Mouse (Mus musculus): ENCODE data around the gene Tenm2. TPM values are rescaled to one million over a fixed set of nuclear protein-coding genes. Genes with fewer than 3 reads are reported as not detected.

Gene Tenm2
- polyA plus RNA-seq, 1 experiment from 2014 or later = 0.16 TPM

DNA sequence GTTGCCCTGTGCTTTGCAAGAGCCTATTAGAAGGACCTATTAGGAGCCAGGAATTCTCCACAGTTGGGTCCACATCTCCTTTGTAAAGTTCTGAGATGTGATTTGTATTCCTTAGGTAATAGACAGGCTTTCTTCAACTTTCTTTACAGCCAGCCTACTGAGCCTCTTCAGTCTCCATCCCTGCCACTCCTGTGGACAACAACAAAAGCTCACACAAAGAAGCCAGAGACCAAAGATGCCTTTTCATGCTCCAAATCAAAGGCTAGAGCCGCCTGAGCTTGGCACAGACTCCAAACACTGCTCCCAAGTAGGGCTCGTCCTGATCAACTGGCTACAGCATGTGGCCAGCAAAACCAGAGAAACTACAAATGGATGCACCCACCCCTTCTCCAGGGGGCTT lies 333.5 kb downstream of the Tenm2 start:
- H3K27me3 ChIP-seq (replicated peaks; ENCODE audit: insufficient read depth, low read length) = no peaks in the 10 kb centered on the region
- no peaks in the 10 kb centered on the region for H3K4me1 ChIP-seq (ENCODE audit: insufficient read depth, low read depth, low read length)
- ATAC-seq = no peak
- WGBS = 45% methylated on average over 2 of the region's 2 CpGs
- no peaks in the 10 kb centered on the region for H3K36me3 ChIP-seq (ENCODE audit: insufficient read depth, low read length)
- TF ChIP-seq EP300 (IDR thresholded peaks at IDR 0.05) (no peak), CTCF (IDR thresholded peaks at IDR 0.05) (no peak)
- H3K9me3 ChIP-seq (ENCODE audit: low read length) = no peaks in the 10 kb centered on the region
- H3K4me2 ChIP-seq (replicated peaks; ENCODE audit: low read depth, low read length) = no peak overlapping the region
- DNase-seq (ENCODE audit: low spot score) = no peak
- no peak overlapping the region for H3K9ac ChIP-seq (replicated peaks; ENCODE audit: low read depth)
- no peak overlapping the region for H3K4me3 ChIP-seq (ENCODE audit: low read depth, low read length)
- no peak overlapping the region for H3K27ac ChIP-seq (ENCODE audit: low read length)

DNA sequence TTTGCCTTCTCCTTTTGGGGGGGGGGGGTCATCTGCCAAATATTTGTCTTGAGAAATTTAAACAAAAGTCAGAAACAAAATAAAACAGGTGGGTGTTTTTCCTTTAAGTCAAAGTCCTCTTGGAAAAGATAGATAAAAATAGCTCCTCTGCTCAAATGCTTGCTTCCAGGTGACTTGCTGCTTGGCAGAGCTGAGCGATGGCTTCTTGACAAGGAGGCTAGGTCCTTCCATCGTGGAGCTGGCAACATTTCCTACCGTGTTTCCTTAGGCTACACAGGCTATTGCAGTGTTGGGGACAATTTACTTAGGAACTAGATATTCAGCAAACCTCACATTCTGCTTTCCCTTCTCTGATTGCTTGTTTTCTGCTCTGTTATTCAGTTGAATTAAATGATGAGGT lies 342.7 kb downstream of the Tenm2 start:
- Histone ChIP-seq H3K9me3 (ENCODE audit: low read length) (no peaks in the 10 kb centered on the region), H3K36me3 (ENCODE audit: insufficient read depth, low read length) (no peaks in the 10 kb centered on the region), H3K27me3 (replicated peaks; ENCODE audit: insufficient read depth, low read length) (no peaks in the 10 kb centered on the region), H3K4me3 (ENCODE audit: low read depth, low read length) (no peak overlapping the region), H3K4me2 (replicated peaks; ENCODE audit: low read depth, low read length) (no peak overlapping the region), H3K9ac (replicated peaks; ENCODE audit: low read depth) (no peak overlapping the region), H3K27ac (ENCODE audit: low read length) (no peak overlapping the region), H3K4me1 (ENCODE audit: insufficient read depth, low read depth, low read length) (no peaks in the 10 kb centered on the region)
- 50% methylated on average over 3 of the region's 3 CpGs for WGBS
- no peak for ATAC-seq
- TF ChIP-seq EP300 (IDR thresholded peaks at IDR 0.05) (no peak), CTCF (IDR thresholded peaks at IDR 0.05) (no peak)
- no peak for DNase-seq (ENCODE audit: low spot score)

DNA sequence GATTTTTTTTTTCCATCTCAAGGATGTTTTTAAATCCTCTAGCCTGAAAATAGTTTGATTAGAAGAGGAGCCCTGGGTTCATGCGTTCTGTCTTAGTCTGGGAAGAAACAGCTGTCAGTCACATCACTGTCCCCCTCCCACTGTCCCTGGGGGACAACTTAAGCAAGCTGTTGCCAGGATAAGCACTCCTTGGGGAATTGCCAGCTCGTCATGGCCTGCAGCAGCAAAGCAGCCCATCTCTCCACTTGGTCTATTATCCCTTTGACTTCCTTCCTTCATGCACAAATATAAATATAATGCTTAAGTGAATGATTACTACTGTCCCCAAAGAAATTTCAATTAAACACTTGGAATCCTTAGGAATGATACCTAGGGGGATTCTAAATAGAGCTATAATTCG lies 344.7 kb downstream of the Tenm2 start:
- Histone ChIP-seq H3K27me3 (replicated peaks; ENCODE audit: insufficient read depth, low read length) (no peaks in the 10 kb centered on the region), H3K27ac (ENCODE audit: low read length) (no peak overlapping the region), H3K4me1 (ENCODE audit: insufficient read depth, low read depth, low read length) (no peaks in the 10 kb centered on the region), H3K4me2 (replicated peaks; ENCODE audit: low read depth, low read length) (no peak overlapping the region), H3K36me3 (ENCODE audit: insufficient read depth, low read length) (no peaks in the 10 kb centered on the region), H3K9ac (replicated peaks; ENCODE audit: low read depth) (no peak overlapping the region), H3K9me3 (ENCODE audit: low read length) (no peaks in the 10 kb centered on the region), H3K4me3 (ENCODE audit: low read depth, low read length) (no peak overlapping the region)
- no peak for ATAC-seq
- 29% methylated on average over 3 of the region's 3 CpGs for WGBS
- DNase-seq (ENCODE audit: low spot score) = no peak
- TF ChIP-seq EP300 (IDR thresholded peaks at IDR 0.05) (no peak), CTCF (IDR thresholded peaks at IDR 0.05) (no peak)

DNA sequence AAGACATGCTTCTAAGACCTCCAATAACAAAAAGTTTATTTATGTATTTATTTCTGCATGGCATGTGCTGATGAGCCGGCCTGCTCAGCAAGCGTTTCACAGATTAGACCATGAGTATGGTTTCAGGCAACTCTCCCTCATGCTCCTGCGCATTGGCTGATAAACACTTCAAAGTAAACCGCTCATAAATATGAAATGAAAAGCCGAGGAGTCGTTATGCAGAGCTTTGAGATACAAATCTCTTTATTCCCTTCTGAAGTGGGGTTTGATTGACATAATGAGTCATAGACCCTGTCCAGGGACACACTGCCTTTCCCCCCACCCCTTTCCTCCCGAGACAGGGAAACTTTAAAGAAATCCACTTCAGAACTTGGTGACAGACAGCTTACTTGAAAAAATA lies 348.3 kb downstream of the Tenm2 start:
- ATAC-seq = no peak
- Histone ChIP-seq H3K36me3 (ENCODE audit: insufficient read depth, low read length) (no peaks in the 10 kb centered on the region), H3K4me3 (ENCODE audit: low read depth, low read length) (no peak overlapping the region), H3K9ac (replicated peaks; ENCODE audit: low read depth) (no peak overlapping the region), H3K27ac (ENCODE audit: low read length) (no peak overlapping the region), H3K4me2 (replicated peaks; ENCODE audit: low read depth, low read length) (no peak overlapping the region), H3K27me3 (replicated peaks; ENCODE audit: insufficient read depth, low read length) (no peaks in the 10 kb centered on the region), H3K4me1 (ENCODE audit: insufficient read depth, low read depth, low read length) (no peaks in the 10 kb centered on the region), H3K9me3 (ENCODE audit: low read length) (no peaks in the 10 kb centered on the region)
- TF ChIP-seq CTCF (IDR thresholded peaks at IDR 0.05) (no peak), EP300 (IDR thresholded peaks at IDR 0.05) (no peak)
- WGBS = 39% methylated on average over 7 of the region's 7 CpGs
- no peak for DNase-seq (ENCODE audit: low spot score)

DNA sequence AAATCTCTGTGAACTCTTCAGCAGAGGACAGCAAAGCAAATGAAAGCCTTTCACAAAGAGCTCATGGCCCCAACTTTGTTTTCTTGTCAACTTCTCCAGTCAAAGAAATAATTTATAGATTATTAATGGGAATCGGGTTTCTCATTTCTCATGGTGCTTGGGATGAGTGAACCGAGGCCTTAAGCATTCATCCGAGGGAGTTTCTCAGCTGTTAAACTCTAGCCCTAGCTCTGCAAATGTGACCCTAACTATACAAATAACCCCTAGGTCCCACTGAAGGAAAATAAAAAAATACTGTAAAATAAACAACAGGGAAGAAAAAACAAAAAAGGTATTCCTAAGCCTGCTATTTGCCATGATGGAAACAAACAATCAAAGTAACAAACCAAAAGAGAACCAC lies 349.6 kb downstream of the Tenm2 start:
- Histone ChIP-seq H3K4me3 (ENCODE audit: low read depth, low read length) (no peak overlapping the region), H3K27ac (ENCODE audit: low read length) (no peak overlapping the region), H3K9me3 (ENCODE audit: low read length) (no peaks in the 10 kb centered on the region), H3K9ac (replicated peaks; ENCODE audit: low read depth) (no peak overlapping the region), H3K27me3 (replicated peaks; ENCODE audit: insufficient read depth, low read length) (no peaks in the 10 kb centered on the region), H3K4me2 (replicated peaks; ENCODE audit: low read depth, low read length) (no peak overlapping the region), H3K4me1 (ENCODE audit: insufficient read depth, low read depth, low read length) (no peaks in the 10 kb centered on the region), H3K36me3 (ENCODE audit: insufficient read depth, low read length) (no peaks in the 10 kb centered on the region)
- TF ChIP-seq CTCF (IDR thresholded peaks at IDR 0.05) (no peak), EP300 (IDR thresholded peaks at IDR 0.05) (no peak)
- no peak for ATAC-seq
- 67% methylated on average over 3 of the region's 3 CpGs for WGBS
- no peak for DNase-seq (ENCODE audit: low spot score)

DNA sequence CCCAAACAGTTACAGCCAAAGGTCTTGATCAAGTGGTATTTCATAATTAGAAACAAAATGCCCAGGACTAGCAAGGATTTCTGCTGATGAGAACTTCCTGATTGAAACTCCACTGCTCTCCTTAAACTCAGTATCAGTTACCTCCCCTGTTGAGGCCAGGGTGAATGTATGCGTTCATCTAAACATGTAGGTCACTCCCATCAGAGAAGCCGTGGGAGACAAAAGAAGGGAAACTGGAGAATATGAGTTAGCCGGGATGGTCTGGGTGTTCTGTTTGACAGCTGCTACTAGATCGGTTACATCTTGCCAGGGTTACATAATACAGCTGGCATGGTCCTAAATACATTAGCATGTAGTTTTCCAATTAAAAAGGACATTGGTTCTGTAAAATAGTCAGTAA lies 362.8 kb downstream of the Tenm2 start:
- Histone ChIP-seq H3K9ac (replicated peaks; ENCODE audit: low read depth) (no peak overlapping the region), H3K36me3 (ENCODE audit: insufficient read depth, low read length) (no peaks in the 10 kb centered on the region), H3K27ac (ENCODE audit: low read length) (no peak overlapping the region), H3K4me3 (ENCODE audit: low read depth, low read length) (no peak overlapping the region), H3K4me2 (replicated peaks; ENCODE audit: low read depth, low read length) (no peak overlapping the region), H3K4me1 (ENCODE audit: insufficient read depth, low read depth, low read length) (no peaks in the 10 kb centered on the region), H3K9me3 (ENCODE audit: low read length) (no peaks in the 10 kb centered on the region), H3K27me3 (replicated peaks; ENCODE audit: insufficient read depth, low read length) (no peaks in the 10 kb centered on the region)
- WGBS = 36% methylated on average over 4 of the region's 4 CpGs
- TF ChIP-seq EP300 (IDR thresholded peaks at IDR 0.05) (no peak), CTCF (IDR thresholded peaks at IDR 0.05) (no peak)
- no peak for ATAC-seq
- DNase-seq (ENCODE audit: low spot score) = no peak

DNA sequence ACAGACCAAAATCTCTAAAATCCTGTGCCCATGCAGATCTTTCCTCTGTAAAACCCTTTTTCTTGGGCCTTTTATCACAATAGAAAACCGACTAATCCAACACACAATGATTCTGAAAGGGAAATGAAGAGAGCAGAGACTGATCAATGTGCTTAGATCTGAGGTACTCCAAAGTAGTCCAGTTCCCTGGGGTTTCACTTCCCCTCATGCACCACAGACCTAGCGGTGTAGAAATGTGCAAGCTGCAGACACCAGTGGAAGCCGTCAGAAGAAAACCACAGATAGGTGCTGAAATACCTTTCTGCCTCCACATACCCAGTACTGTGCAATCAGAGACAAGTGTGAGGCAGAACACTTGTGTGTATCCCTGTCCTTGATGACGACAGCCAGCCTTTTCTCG lies 365.2 kb downstream of the Tenm2 start:
- 76% methylated on average over 5 of the region's 5 CpGs for WGBS
- TF ChIP-seq CTCF (IDR thresholded peaks at IDR 0.05) (no peak), EP300 (IDR thresholded peaks at IDR 0.05) (no peak)
- no peak for ATAC-seq

More for the DNA sequence above, 365.2 kb downstream of the Tenm2 start:
- no peaks in the 10 kb centered on the region for H3K27me3 ChIP-seq (replicated peaks; ENCODE audit: insufficient read depth, low read length)
- H3K4me3 ChIP-seq (ENCODE audit: low read depth, low read length) = no peak overlapping the region
- no peaks in the 10 kb centered on the region for H3K4me1 ChIP-seq (ENCODE audit: insufficient read depth, low read depth, low read length)
- no peaks in the 10 kb centered on the region for H3K9me3 ChIP-seq (ENCODE audit: low read length)
- DNase-seq (ENCODE audit: low spot score) = no peak
- H3K4me2 ChIP-seq (replicated peaks; ENCODE audit: low read depth, low read length) = no peak overlapping the region
- no peak overlapping the region for H3K27ac ChIP-seq (ENCODE audit: low read length)
- H3K36me3 ChIP-seq (ENCODE audit: insufficient read depth, low read length) = no peaks in the 10 kb centered on the region
- no peak overlapping the region for H3K9ac ChIP-seq (replicated peaks; ENCODE audit: low read depth)

All from lung, postnatal 0 days (tissue).